Mouse (Mus musculus) kidney, adult 2 months (tissue): ENCODE measurements around the gene Rsbn1l.

Source experiments
- CTCF ChIP-seq: fragments of 200-500 bp; conservative IDR thresholded peaks from 2 replicates; pipeline ENCODE4 v1.5.1; 2011; ENCODE audit warnings: low read depth, mild to moderate bottlenecking, control low read depth, low read length, moderate library complexity, mixed read lengths; ENCODE audit not compliant: insufficient read depth, insufficient read length
- POLR2A ChIP-seq: fragments of 200-500 bp; IDR thresholded peaks from one replicate; pipeline ENCODE4 v1.6.1; 2011; ENCODE audit warnings: low read depth, low read length, control low read depth

DNA sequence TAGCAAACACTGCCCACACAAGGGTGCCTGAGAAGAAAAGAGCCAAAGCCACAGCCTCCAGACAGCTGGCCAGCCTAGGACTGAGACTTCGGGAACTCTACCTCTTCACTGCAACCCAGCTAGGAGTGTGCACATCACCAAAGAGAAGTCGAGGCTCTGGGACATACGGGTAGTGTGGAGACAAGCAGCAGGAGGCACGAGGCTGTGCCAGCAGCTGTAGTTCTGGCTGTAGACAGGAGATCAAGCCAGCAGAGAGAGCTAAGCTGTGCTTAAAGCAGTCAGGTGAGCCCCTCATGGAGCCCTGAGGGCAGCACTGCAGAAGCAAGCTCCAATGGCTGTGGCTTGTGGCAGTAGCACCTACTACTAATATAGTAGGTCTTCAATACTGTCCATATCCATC lies 15.5 kb downstream of the Rsbn1l start:
- TF ChIP-seq CTCF (no peak), POLR2A (no peak)
